Mouse (Mus musculus): Measurements from ENCODE around the gene Mrpl1. TPM values are rescaled to one million over a fixed set of nuclear protein-coding genes. Genes with fewer than 3 reads are reported as not detected.

The Mrpl1 gene
- polyA plus RNA-seq, 1 experiment, result not detected

GRCm38 (mm10) chr5:96311677-96312076 lies 102.4 kb downstream of the Mrpl1 start:
- 43% methylated on average over 8 of the region's 8 CpGs for WGBS
- H3K4me1 ChIP-seq (ENCODE audit: control insufficient read depth, insufficient read depth, low read length), result peaks cover 5% of the 10 kb centered on the region
- no peak for TF ChIP-seq POLR2A (IDR thresholded peaks at IDR 0.05; ENCODE audit: insufficient read depth, low read depth, low read length)
- H3K4me3 ChIP-seq (ENCODE audit: insufficient read depth, low read depth, low read length), result no peak overlapping the region
- no peak overlapping the region for H3K27ac ChIP-seq (ENCODE audit: insufficient read depth, low read depth, low read length)

Other genes starting within 250 kb of the Mrpl1 start
- not detected in 2 replicates for gene Cnot6l, start 45.3 kb upstream of the Mrpl1 start, polyA plus RNA-seq (2012; ENCODE audit: insufficient read depth, insufficient read length, low replicate concordance, missing spikeins)
- not detected in 2 replicates for gene Fras1, start 164.5 kb downstream of the Mrpl1 start, polyA plus RNA-seq (2012; ENCODE audit: insufficient read depth, insufficient read length, low replicate concordance, missing spikeins)

Measured in olfactory bulb, adult 2 months (tissue).